Mouse (Mus musculus) forebrain, embryonic 13.5 days (tissue): ENCODE data around the gene Olfr574. TPM values are rescaled to one million over a fixed set of nuclear protein-coding genes. Genes with fewer than 3 reads are reported as not detected.

Source experiments
- ATAC-seq: fragments of 200-750 bp; cut with Nextera tagmentation; 2 replicates; pipeline ENCODE4 v1.8.0; 2017
- H3K27ac ChIP-seq: fragments of 300-500 bp; sonication (generic); 2 replicates; pipeline ENCODE4 v1.5.1; 2015; ENCODE audit warnings: inconsistent platforms, mild to moderate bottlenecking, moderate library complexity
- H3K27me3 ChIP-seq: fragments of 300-500 bp; sonication (generic); 2 replicates; pipeline ENCODE4 v1.6.1; 2015; ENCODE audit warnings: mild to moderate bottlenecking, inconsistent platforms
- H3K36me3 ChIP-seq: fragments of 300-500 bp; sonication (generic); 2 replicates; pipeline ENCODE4 v1.6.1; 2015; ENCODE audit warnings: mild to moderate bottlenecking, inconsistent platforms; ENCODE audit not compliant: poor library complexity, severe bottlenecking
- H3K4me1 ChIP-seq: fragments of 300-500 bp; sonication (generic); 2 replicates; pipeline ENCODE4 v1.6.1; 2015; ENCODE audit warnings: inconsistent platforms
- H3K4me2 ChIP-seq: fragments of 300-500 bp; sonication (generic); 2 replicates; pipeline ENCODE4 v1.6.1; 2015; ENCODE audit warnings: inconsistent platforms, mild to moderate bottlenecking, moderate library complexity
- H3K4me3 ChIP-seq: fragments of 300-500 bp; sonication (generic); 2 replicates; pipeline ENCODE4 v1.5.1; 2015; ENCODE audit warnings: mild to moderate bottlenecking, inconsistent platforms
- H3K9ac ChIP-seq: fragments of 300-500 bp; sonication (generic); 2 replicates; pipeline ENCODE4 v1.6.1; 2015; ENCODE audit warnings: mild to moderate bottlenecking, inconsistent platforms
- H3K9me3 ChIP-seq: fragments of 300-500 bp; sonication (generic); replicated peaks from 2 replicates; pipeline ENCODE4 v1.6.1; 2016; ENCODE audit warnings: inconsistent platforms
- WGBS: fragments of 180-500 bp; shearing (Covaris S2); methylation state at CpG from one replicate; pipeline ENCODE4 v1.1.7; 2015; 5-methylcytosine and 5-hydroxymethylcytosine counted together
- polyA plus RNA-seq: library from polyadenylated mRNA; unstranded; fragments of >200 nt; fragmentation: Nextera tagmentation; extraction: Ambion mirVana; gene quantifications from 2 replicates; pipeline ENCODE4 v1.2.1, GENCODE M21; 2015

Gene Olfr574
- polyA plus RNA-seq, 1 experiment from 2014 or later = not detected

DNA sequence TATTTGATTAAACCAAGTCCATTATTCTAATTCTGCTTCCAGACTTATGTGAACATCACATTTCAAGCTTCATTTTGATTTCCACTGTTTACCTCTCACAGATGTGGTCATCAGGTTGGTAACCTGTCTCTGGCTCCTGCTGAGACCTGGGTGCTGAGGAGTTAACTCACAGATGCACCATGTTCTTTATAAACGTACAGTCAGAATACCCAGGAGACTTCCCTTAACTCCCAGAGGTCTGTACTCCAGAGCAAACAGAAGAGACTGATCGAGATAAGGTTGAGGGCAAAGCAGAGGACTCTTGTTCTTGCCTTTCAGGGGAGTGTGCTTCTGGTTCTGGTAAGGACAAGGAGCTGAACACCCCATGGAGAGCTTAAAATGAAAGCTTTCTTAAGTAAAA lies 14.1 kb downstream of the Olfr574 start, which contains the start of gene Olfr576:
Olfr576 (plus strand) TSS at position 301 of the 400 bp plus-strand sequence.
- Histone ChIP-seq H3K36me3 (no peaks in the 10 kb centered on the region), H3K27ac (no peak within 1 kb of the TSS), H3K4me3 (no peak within 1 kb of the TSS), H3K9me3 (no peaks in the 10 kb centered on the region), H3K27me3 (no peaks in the 10 kb centered on the region), H3K4me1 (no peaks in the 10 kb centered on the region), H3K4me2 (no peak within 1 kb of the TSS), H3K9ac (no peak within 1 kb of the TSS)
- ATAC-seq = no peak
- WGBS = 73% methylated on average over 2 of the region's 2 CpGs

- ATAC-seq = no peak
- H3K4me1 ChIP-seq = no peaks in the 10 kb centered on the region
- WGBS = 48% methylated on average over 1 of the region's 1 CpGs
These were observed 26.1 kb downstream of the Olfr574 start for GRCm38 (mm10) chr7:102974399-102974798.

DNA sequence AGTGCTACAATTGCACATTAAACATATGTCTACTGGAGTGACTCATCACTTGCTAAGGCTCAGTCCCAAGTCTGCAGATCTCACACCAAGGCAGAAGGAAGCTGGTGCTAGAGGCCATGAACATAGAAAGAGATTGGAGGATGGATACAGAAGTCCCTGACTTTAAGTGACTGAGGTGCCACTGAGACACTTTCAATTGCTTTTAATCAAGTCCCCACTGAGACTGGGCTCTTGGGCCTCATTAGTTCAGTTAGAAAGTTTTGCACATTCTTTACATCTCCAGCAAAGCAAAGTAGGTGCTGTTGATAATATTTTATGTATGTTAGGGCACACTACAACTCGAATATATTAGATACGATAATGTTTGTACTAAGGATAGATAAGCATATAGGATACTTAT lies 27.6 kb downstream of the Olfr574 start, which contains the start of gene Olfr577:
Olfr577 (minus strand) TSS at position 101 of the 400 bp plus-strand sequence.
- Histone ChIP-seq H3K4me2 (no peak within 1 kb of the TSS), H3K4me3 (no peak within 1 kb of the TSS), H3K36me3 (no peaks in the 10 kb centered on the region), H3K27me3 (no peaks in the 10 kb centered on the region), H3K9me3 (no peaks in the 10 kb centered on the region), H3K27ac (no peak within 1 kb of the TSS), H3K9ac (no peak within 1 kb of the TSS), H3K4me1 (no peaks in the 10 kb centered on the region)
- no peak for ATAC-seq
- 92% methylated on average over 2 of the region's 2 CpGs for WGBS

More at GRCm38 (mm10) chr7:102974399-102974798, 26.1 kb downstream of the Olfr574 start:
- Histone ChIP-seq H3K9me3 (no peaks in the 10 kb centered on the region), H3K27ac (no peak overlapping the region), H3K9ac (no peak overlapping the region), H3K36me3 (no peaks in the 10 kb centered on the region), H3K4me2 (no peak overlapping the region), H3K27me3 (no peaks in the 10 kb centered on the region), H3K4me3 (no peak overlapping the region)

GRCm38 (mm10) chr7:102989224-102989623 lies 41.0 kb downstream of the Olfr574 start, which contains the start of gene Olfr578:
Gene Olfr578 (minus strand): TSS chr7:102989324.
- Histone ChIP-seq H3K4me1 (no peaks in the 10 kb centered on the region), H3K27ac (no peak within 1 kb of the TSS), H3K4me2 (no peak within 1 kb of the TSS), H3K9ac (no peak within 1 kb of the TSS), H3K4me3 (no peak within 1 kb of the TSS), H3K36me3 (no peaks in the 10 kb centered on the region), H3K27me3 (no peaks in the 10 kb centered on the region), H3K9me3 (no peaks in the 10 kb centered on the region)
- WGBS = 78% methylated on average over 3 of the region's 3 CpGs
- ATAC-seq = no peak

Other genes starting within 250 kb of the Olfr574 start
- not detected in 2 replicates for gene Olfr558, start 246.3 kb upstream of the Olfr574 start, polyA plus RNA-seq
- gene Olfr33, start 229.4 kb upstream of the Olfr574 start, polyA plus RNA-seq = not detected in 2 replicates
- not detected in 2 replicates for gene Olfr559, start 221.0 kb upstream of the Olfr574 start, polyA plus RNA-seq
- gene Olfr560, start 189.1 kb upstream of the Olfr574 start, polyA plus RNA-seq = not detected in 2 replicates
- not detected in 2 replicates for gene Olfr78, start 189.0 kb upstream of the Olfr574 start, polyA plus RNA-seq
- gene Olfr561, start 177.2 kb upstream of the Olfr574 start, polyA plus RNA-seq = not detected in 2 replicates
- not detected in 2 replicates for gene Olfr564, start 145.0 kb upstream of the Olfr574 start, polyA plus RNA-seq
- not detected in 2 replicates for gene Olfr566, start 89.7 kb upstream of the Olfr574 start, polyA plus RNA-seq
- gene Olfr568, start 71.3 kb upstream of the Olfr574 start, polyA plus RNA-seq = not detected in 2 replicates
- not detected in 2 replicates for gene Olfr569, start 57.6 kb upstream of the Olfr574 start, polyA plus RNA-seq
- gene Olfr570, start 53.9 kb upstream of the Olfr574 start, polyA plus RNA-seq = not detected in 2 replicates
- gene Olfr571, start 30.9 kb upstream of the Olfr574 start, polyA plus RNA-seq = not detected in 2 replicates
- not detected in 2 replicates for gene Olfr572, start 24.1 kb upstream of the Olfr574 start, polyA plus RNA-seq
- gene Olfr573-ps1, start 5.9 kb upstream of the Olfr574 start, polyA plus RNA-seq = not detected in 2 replicates
- not detected in 2 replicates for gene Olfr575, start 10.3 kb downstream of the Olfr574 start, polyA plus RNA-seq
- not detected in 2 replicates for gene Olfr576, start 14.2 kb downstream of the Olfr574 start, polyA plus RNA-seq
- gene Olfr577, start 27.5 kb downstream of the Olfr574 start, polyA plus RNA-seq = not detected in 2 replicates
- not detected in 2 replicates for gene Olfr578, start 40.9 kb downstream of the Olfr574 start, polyA plus RNA-seq
- gene Olfr582, start 89.6 kb downstream of the Olfr574 start, polyA plus RNA-seq = not detected in 2 replicates
- gene Olfr583, start 102.8 kb downstream of the Olfr574 start, polyA plus RNA-seq = not detected in 2 replicates
- not detected in 2 replicates for gene Olfr584, start 133.4 kb downstream of the Olfr574 start, polyA plus RNA-seq
- not detected in 2 replicates for gene Olfr585, start 149.3 kb downstream of the Olfr574 start, polyA plus RNA-seq
- not detected in 2 replicates for gene Olfr586, start 177.2 kb downstream of the Olfr574 start, polyA plus RNA-seq
- not detected in 2 replicates for gene Olfr588-ps1, start 192.4 kb downstream of the Olfr574 start, polyA plus RNA-seq
- not detected in 2 replicates for gene Olfr589, start 207.9 kb downstream of the Olfr574 start, polyA plus RNA-seq
- not detected in 2 replicates for gene Olfr591, start 229.9 kb downstream of the Olfr574 start, polyA plus RNA-seq
- not detected in 2 replicates for gene Olfr592, start 236.3 kb downstream of the Olfr574 start, polyA plus RNA-seq